Mouse (Mus musculus) embryonic facial prominence, embryonic 14.5 days (tissue): ENCODE measurements around the gene Atg5. TPM values are rescaled to one million over a fixed set of nuclear protein-coding genes. Genes with fewer than 3 reads are reported as not detected.
"Not testable (repeated sequence)": the region's sequence is repeated elsewhere in the genome, so short reads cannot be mapped to it uniquely, and the experiment has no call there.

Experiments used
- ATAC-seq: fragments of 200-750 bp; cut with Nextera tagmentation; 2 replicates; pipeline ENCODE4 v1.8.0; 2017; ENCODE audit warnings: low read depth, moderate number of reproducible peaks, moderate TSS enrichment
- DNase-seq: peaks from one replicate; pipeline ENCODE4 v3.0.0-alpha.2; 2015; ENCODE audit warnings: low spot score
- H3K27ac ChIP-seq: fragments of 300-500 bp; sonication (generic); replicated peaks from 2 replicates; pipeline ENCODE4 v1.5.1; 2014; ENCODE audit warnings: low read depth, mild to moderate bottlenecking, low read length, moderate library complexity
- H3K27me3 ChIP-seq: fragments of 300-500 bp; sonication (generic); replicated peaks from 2 replicates; pipeline ENCODE4 v1.6.1; 2014; ENCODE audit warnings: low read length; ENCODE audit not compliant: control insufficient read depth, insufficient read depth
- H3K36me3 ChIP-seq: fragments of 300-500 bp; sonication (generic); 2 replicates; pipeline ENCODE4 v1.6.1; 2014; ENCODE audit warnings: low read length, mixed read lengths; ENCODE audit not compliant: control insufficient read depth, insufficient read depth
- H3K4me1 ChIP-seq: fragments of 300-500 bp; sonication (generic); 2 replicates; pipeline ENCODE4 v1.6.1; 2014; ENCODE audit warnings: antibody characterized with exemption, low read length; ENCODE audit not compliant: control insufficient read depth, insufficient read depth
- H3K4me2 ChIP-seq: fragments of 300-500 bp; sonication (generic); 2 replicates; pipeline ENCODE4 v1.6.1; 2014; ENCODE audit warnings: low read depth, mild to moderate bottlenecking, low read length, moderate library complexity, mixed read lengths
- H3K4me3 ChIP-seq: fragments of 300-500 bp; sonication (generic); 2 replicates; pipeline ENCODE4 v1.5.1; 2014; ENCODE audit warnings: low read depth, mild to moderate bottlenecking, low read length
- H3K9ac ChIP-seq: fragments of 300-500 bp; sonication (generic); 2 replicates; pipeline ENCODE4 v1.6.1; 2014; ENCODE audit warnings: low read depth, mild to moderate bottlenecking, low read length, moderate library complexity, mixed read lengths
- H3K9me3 ChIP-seq: fragments of 300-500 bp; sonication (generic); 2 replicates; pipeline ENCODE4 v1.6.1; 2016; ENCODE audit warnings: low read length; ENCODE audit not compliant: control insufficient read depth
- WGBS: fragments of 180-500 bp; shearing (Covaris S2); extraction: QIAGEN DNeasy Blood & Tissue Kit; methylation state at CpG from one replicate; pipeline ENCODE4 v1.1.7; 2014; 5-methylcytosine and 5-hydroxymethylcytosine counted together
- polyA plus RNA-seq: library from polyadenylated mRNA; unstranded; fragments of >200 nt; fragmentation: Nextera tagmentation; extraction: Ambion mirVana; gene quantifications from 2 replicates; pipeline ENCODE4 v1.2.1, GENCODE M21; 2014

Gene Atg5
- polyA plus RNA-seq, 1 experiment from 2014 or later, result 41.8 TPM

GRCm38 (mm10) chr10:44323070-44323775 lies 55.1 kb downstream of the Atg5 start:
- H3K9me3 ChIP-seq, result no peaks in the 10 kb centered on the region
- H3K4me2 ChIP-seq, result no peak overlapping the region
- H3K27me3 ChIP-seq, result no peaks in the 10 kb centered on the region
- WGBS, result 82% methylated on average over 9 of the region's 9 CpGs
- H3K9ac ChIP-seq, result no peak overlapping the region
- H3K4me1 ChIP-seq, result no peaks in the 10 kb centered on the region
- ATAC-seq, result no peak
- DNase-seq, result peak; percentile 19
- H3K36me3 ChIP-seq, result peaks cover 3% of the 10 kb centered on the region; the same call in 1 of the 2 replicates
- no peak overlapping the region for H3K4me3 ChIP-seq
- H3K27ac ChIP-seq, result no peak overlapping the region

- no peaks in the 10 kb centered on the region for H3K27me3 ChIP-seq
- H3K4me1 ChIP-seq, result no peaks in the 10 kb centered on the region
- no peak overlapping the region for H3K4me2 ChIP-seq
- ATAC-seq, result no peak
- no peak for DNase-seq
- peaks cover 3% of the 10 kb centered on the region; the same call in 1 of the 2 replicates for H3K36me3 ChIP-seq
- WGBS, result 89% methylated on average over 8 of the region's 8 CpGs
- H3K9me3 ChIP-seq, result no peaks in the 10 kb centered on the region
- H3K9ac ChIP-seq, result no peak overlapping the region
- no peak overlapping the region for H3K27ac ChIP-seq
- no peak overlapping the region for H3K4me3 ChIP-seq
These were observed 55.7 kb downstream of the Atg5 start for GRCm38 (mm10) chr10:44323836-44324235.

- no peak overlapping the region for H3K4me2 ChIP-seq
- ATAC-seq (no peak), DNase-seq (no peak)
- H3K4me3 ChIP-seq, result no peak overlapping the region
- H3K9ac ChIP-seq, result no peak overlapping the region
- H3K27ac ChIP-seq, result no peak overlapping the region
- H3K36me3 ChIP-seq, result no peaks in the 10 kb centered on the region; the same call in 1 of the 2 replicates
- no peaks in the 10 kb centered on the region for H3K9me3 ChIP-seq
- 70% methylated on average over 13 of the region's 13 CpGs for WGBS
- H3K4me1 ChIP-seq, result no peaks in the 10 kb centered on the region
- no peaks in the 10 kb centered on the region for H3K27me3 ChIP-seq
These were observed 57.7 kb downstream of the Atg5 start for GRCm38 (mm10) chr10:44325551-44326500.

GRCm38 (mm10) chr10:44327057-44327456 lies 58.9 kb downstream of the Atg5 start:
- Histone ChIP-seq H3K4me3 (no peak overlapping the region), H3K27ac (no peak overlapping the region), H3K9me3 (no peaks in the 10 kb centered on the region), H3K9ac (no peak overlapping the region), H3K4me2 (no peak overlapping the region), H3K4me1 (no peaks in the 10 kb centered on the region), H3K36me3 (0 out of 2 replicates have a peak, but pooled peaks cover 3% of the 10 kb centered on the region), H3K27me3 (no peaks in the 10 kb centered on the region)
- ATAC-seq (no peak), DNase-seq (no peak)
- WGBS, result 89% methylated on average over 9 of the region's 9 CpGs

GRCm38 (mm10) chr10:44328347-44328746 lies 60.2 kb downstream of the Atg5 start:
- Histone ChIP-seq H3K9me3 (no peaks in the 10 kb centered on the region), H3K36me3 (0 out of 2 replicates have a peak, but pooled peaks cover 4% of the 10 kb centered on the region), H3K4me1 (no peaks in the 10 kb centered on the region), H3K4me3 (no peak overlapping the region), H3K9ac (no peak overlapping the region), H3K4me2 (no peak overlapping the region), H3K27ac (no peak overlapping the region), H3K27me3 (no peaks in the 10 kb centered on the region)
- ATAC-seq, result no peak
- 53% methylated on average over 3 of the region's 3 CpGs for WGBS
- DNase-seq, result peak; percentile 60

GRCm38 (mm10) chr10:44330717-44331116 lies 62.6 kb downstream of the Atg5 start:
- 86% methylated on average over 1 of the region's 1 CpGs for WGBS
- H3K4me3 ChIP-seq, result no peak overlapping the region
- H3K9ac ChIP-seq, result no peak overlapping the region
- H3K27me3 ChIP-seq, result no peaks in the 10 kb centered on the region
- H3K36me3 ChIP-seq, result 0 out of 2 replicates have a peak, but pooled peaks cover 4% of the 10 kb centered on the region
- H3K4me2 ChIP-seq, result no peak overlapping the region
- H3K9me3 ChIP-seq, result no peaks in the 10 kb centered on the region
- no peak overlapping the region for H3K27ac ChIP-seq
- DNase-seq (no peak), ATAC-seq (no peak)
- H3K4me1 ChIP-seq, result no peaks in the 10 kb centered on the region

GRCm38 (mm10) chr10:44331469-44331868 lies 63.3 kb downstream of the Atg5 start:
- 75% methylated on average over 2 of the region's 2 CpGs for WGBS
- no peaks in the 10 kb centered on the region for H3K4me1 ChIP-seq
- H3K27ac ChIP-seq, result no peak overlapping the region
- ATAC-seq (no peak), DNase-seq (no peak)
- no peak overlapping the region for H3K4me2 ChIP-seq
- 0 out of 2 replicates have a peak, but pooled peaks cover 4% of the 10 kb centered on the region for H3K36me3 ChIP-seq
- H3K9ac ChIP-seq, result no peak overlapping the region
- no peaks in the 10 kb centered on the region for H3K9me3 ChIP-seq
- no peak overlapping the region for H3K4me3 ChIP-seq
- H3K27me3 ChIP-seq, result no peaks in the 10 kb centered on the region

GRCm38 (mm10) chr10:44332656-44333055 lies 64.5 kb downstream of the Atg5 start:
- not testable (repeated sequence) for H3K9ac ChIP-seq, H3K36me3 ChIP-seq, H3K27me3 ChIP-seq, H3K4me1 ChIP-seq, ATAC-seq, H3K4me2 ChIP-seq, H3K9me3 ChIP-seq, H3K27ac ChIP-seq, DNase-seq, H3K4me3 ChIP-seq
- 94% methylated on average over 3 of the region's 3 CpGs for WGBS
